Mouse (Mus musculus) heart, adult 2 months (tissue): Measurements from ENCODE around the gene Fkbp5. TPM values are rescaled to one million over a fixed set of nuclear protein-coding genes. Genes with fewer than 3 reads are reported as not detected.

Experiments
- DNase-seq, 2 experiments: peaks; one replicate each; pipeline ENCODE4 v3.0.0; 2021
- H3K27ac ChIP-seq: fragments of 200-600 bp; 2 replicates; pipeline ENCODE4 v1.8.1; 2022
- H3K27me3 ChIP-seq: fragments of 200-500 bp; 2 replicates; pipeline ENCODE4 v1.6.1; 2012; ENCODE audit warnings: mild to moderate bottlenecking, low read length, inconsistent platforms, mixed read lengths; ENCODE audit not compliant: control insufficient read depth, insufficient read depth
- H3K36me3 ChIP-seq: fragments of 200-500 bp; 2 replicates; pipeline ENCODE4 v1.6.1; 2012; ENCODE audit warnings: low read length, inconsistent platforms; ENCODE audit not compliant: control insufficient read depth, insufficient read depth
- H3K4me1 ChIP-seq: fragments of 200-500 bp; 2 replicates; pipeline ENCODE4 v1.6.1; 2011; ENCODE audit warnings: low read length; ENCODE audit not compliant: control insufficient read depth, insufficient read depth
- H3K4me3 ChIP-seq: fragments of 200-600 bp; 2 replicates; pipeline ENCODE4 v1.8.1; 2022
- H3K79me2 ChIP-seq: fragments of 200-500 bp; replicated peaks from 2 replicates; pipeline ENCODE4 v1.6.1; 2012; ENCODE audit warnings: mild to moderate bottlenecking, inconsistent platforms, low read length, moderate library complexity, mixed read lengths; ENCODE audit not compliant: control insufficient read depth, insufficient read depth
- H3K9ac ChIP-seq: fragments of 200-500 bp; 2 replicates; pipeline ENCODE4 v1.6.1; 2012; ENCODE audit warnings: low read depth, mild to moderate bottlenecking, control low read depth, inconsistent platforms, low read length, mixed read lengths
- CTCF ChIP-seq: fragments of 200-600 bp; IDR thresholded peaks from 2 replicates; pipeline ENCODE4 v1.8.1; 2022; ENCODE audit warnings: antibody characterized with exemption, mild to moderate bottlenecking, moderate library complexity
- EP300 ChIP-seq: fragments of 200-500 bp; IDR thresholded peaks from 2 replicates; pipeline ENCODE4 v1.6.1; 2011; ENCODE audit warnings: low read depth, low read length, control low read depth; ENCODE audit not compliant: insufficient read depth
- POLR2A ChIP-seq: fragments of 200-500 bp; IDR thresholded peaks from 2 replicates; pipeline ENCODE4 v1.6.1; 2011; ENCODE audit warnings: mild to moderate bottlenecking, low read depth, low read length, control low read depth; ENCODE audit not compliant: insufficient read depth
- WGBS: fragments of 180-500 bp; shearing (Covaris S2); methylation state at CpG from one replicate; pipeline ENCODE4 v1.1.7; 2018; 5-methylcytosine and 5-hydroxymethylcytosine counted together
- intact Hi-C: fragments of 180-260 bp; cut with DNase I; formaldehyde crosslinking; loops from one replicate; pipeline ENCODE4 v1.15.1; 2025
- polyA plus RNA-seq: library from polyadenylated mRNA; depleted of rRNA; stranded (reverse); fragments of >200 nt; gene quantifications from 2 replicates; pipeline ENCODE4 v1.2.3, GENCODE M21; 2012
- total RNA-seq, 2 experiments: library from RNA; stranded (reverse); gene quantifications; 2 replicates each; pipeline ENCODE4 v1.2.3; 2021

The Fkbp5 gene
- total and polyA plus RNA-seq, 3 experiments = 8.5 to 70.2 (median 63.3) TPM

DNA sequence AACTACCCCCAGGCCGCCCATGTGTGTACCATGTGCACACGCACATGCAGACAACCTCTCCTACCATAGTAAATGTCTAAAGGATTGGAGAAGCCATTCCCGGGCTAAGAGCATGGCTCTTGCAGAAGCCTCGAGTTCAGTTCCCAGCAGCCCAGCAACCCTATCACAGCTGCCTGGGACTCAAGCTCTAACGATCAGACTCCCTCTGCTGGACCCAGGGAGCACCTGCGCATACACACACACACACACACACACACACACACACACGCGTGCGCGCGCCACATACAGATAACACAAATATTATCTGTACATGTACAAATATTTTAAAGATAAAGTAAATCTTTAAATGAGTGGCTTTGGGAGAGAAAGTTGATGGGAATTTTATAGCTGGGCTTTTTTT is 113.0 kb downstream of the Fkbp5 start:
- H3K4me1 ChIP-seq = peaks cover 2% of the 10 kb centered on the region; the same call in 1 of the 2 replicates
- no peaks in the 10 kb centered on the region for H3K36me3 ChIP-seq
- no peak for TF ChIP-seq POLR2A
- no peak for TF ChIP-seq EP300
- TF ChIP-seq CTCF = no peak
- DNase-seq = no peak
- no peaks in the 10 kb centered on the region for H3K27me3 ChIP-seq
- 97% methylated on average over 11 of the region's 11 CpGs for WGBS
- H3K27ac ChIP-seq = no peak overlapping the region
- intact Hi-C loops = no loop called here
- no peak overlapping the region for H3K9ac ChIP-seq
- no peak overlapping the region for H3K4me3 ChIP-seq
- no peaks in the 10 kb centered on the region for H3K79me2 ChIP-seq

DNA sequence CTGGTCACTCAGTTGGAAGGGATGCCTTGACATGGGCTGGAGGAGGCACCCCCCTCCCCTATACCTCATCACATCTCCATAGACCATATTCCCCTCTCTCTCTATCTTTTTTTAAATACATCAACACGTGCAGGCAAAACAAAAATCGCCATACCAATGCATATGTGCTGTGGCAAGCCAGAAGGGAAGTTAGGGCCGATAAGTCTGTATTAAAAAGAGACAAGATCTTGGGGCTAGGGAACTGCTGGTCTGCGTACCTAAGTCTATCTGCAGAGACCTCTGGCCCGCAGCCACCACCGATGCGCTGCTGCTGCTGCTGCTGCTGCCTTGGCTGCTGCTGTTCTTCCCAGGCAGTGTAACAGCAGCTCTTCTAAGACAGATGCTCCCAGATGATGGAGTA is 122.3 kb downstream of the Fkbp5 start:
- Histone ChIP-seq H3K27ac (no peak overlapping the region), H3K4me3 (no peak overlapping the region), H3K27me3 (no peaks in the 10 kb centered on the region), H3K4me1 (no peaks in the 10 kb centered on the region), H3K36me3 (no peaks in the 10 kb centered on the region), H3K79me2 (no peaks in the 10 kb centered on the region), H3K9ac (no peak overlapping the region)
- 71% methylated on average over 7 of the region's 7 CpGs for WGBS
- intact Hi-C loops = no loop called here
- TF ChIP-seq CTCF (no peak), EP300 (no peak), POLR2A (no peak)
- no peak for DNase-seq

- no peak overlapping the region for H3K27ac ChIP-seq
- TF ChIP-seq CTCF (no peak), POLR2A (no peak), EP300 (no peak)
- H3K27me3 ChIP-seq = no peaks in the 10 kb centered on the region
- no peak overlapping the region for H3K9ac ChIP-seq
- no peak for DNase-seq
- intact Hi-C loops = no loop called here
- 83% methylated on average over 15 of the region's 15 CpGs for WGBS
- H3K36me3 ChIP-seq = no peaks in the 10 kb centered on the region
- no peaks in the 10 kb centered on the region for H3K4me1 ChIP-seq
- no peak overlapping the region for H3K4me3 ChIP-seq
- no peaks in the 10 kb centered on the region for H3K79me2 ChIP-seq
Measured at GRCm38 (mm10) chr17:28394051-28394765, 123.1 kb downstream of the Fkbp5 start.

- no peak for DNase-seq
- Histone ChIP-seq H3K4me3 (no peak overlapping the region), H3K27ac (no peak overlapping the region), H3K27me3 (no peaks in the 10 kb centered on the region), H3K79me2 (no peaks in the 10 kb centered on the region), H3K9ac (no peak overlapping the region), H3K4me1 (no peaks in the 10 kb centered on the region), H3K36me3 (no peaks in the 10 kb centered on the region)
- intact Hi-C loops = no loop called here
- 19% methylated on average over 21 of the region's 25 CpGs for WGBS
- TF ChIP-seq EP300 (no peak), POLR2A (no peak), CTCF (no peak)
Measured at GRCm38 (mm10) chr17:28391568-28392432, 125.5 kb downstream of the Fkbp5 start.

GRCm38 (mm10) chr17:28388534-28388933 is 128.8 kb downstream of the Fkbp5 start:
- no peaks in the 10 kb centered on the region for H3K36me3 ChIP-seq
- H3K9ac ChIP-seq = no peak overlapping the region
- no peak overlapping the region for H3K4me3 ChIP-seq
- WGBS = 81% methylated on average over 3 of the region's 3 CpGs
- H3K4me1 ChIP-seq = no peaks in the 10 kb centered on the region
- H3K27ac ChIP-seq = no peak overlapping the region
- intact Hi-C loops = no loop called here
- TF ChIP-seq EP300 = no peak
- no peak for TF ChIP-seq CTCF
- TF ChIP-seq POLR2A = no peak
- no peaks in the 10 kb centered on the region for H3K27me3 ChIP-seq
- no peaks in the 10 kb centered on the region for H3K79me2 ChIP-seq
- DNase-seq = no peak
